Mouse (Mus musculus): ENCODE results near the gene Usp32. TPM values are rescaled to one million over a fixed set of nuclear protein-coding genes. Genes with fewer than 3 reads are reported as not detected.

The Usp32 gene
- polyA plus RNA-seq, 1 experiment, result 71.2 TPM

- TF ChIP-seq CTCF (IDR thresholded peaks at IDR 0.05; ENCODE audit: low read depth, low read length) (peak; percentile 82), POLR2A (IDR thresholded peaks at IDR 0.05; ENCODE audit: insufficient read depth, low read length) (no peak)
- Histone ChIP-seq H3K9me3 (replicated peaks; ENCODE audit: control insufficient read depth, insufficient read depth, low read length, poor library complexity, severe bottlenecking) (no peaks in the 10 kb centered on the region), H3K36me3 (ENCODE audit: control insufficient read depth, insufficient read depth, low read length, poor library complexity, severe bottlenecking) (no peaks in the 10 kb centered on the region), H3K27me3 (ENCODE audit: control insufficient read depth, insufficient read depth, low read length, poor library complexity, severe bottlenecking) (no peaks in the 10 kb centered on the region), H3K27ac (ENCODE audit: insufficient read depth, low read length) (peak overlapping the region; percentile 78), H3K4me1 (ENCODE audit: control insufficient read depth, insufficient read depth, low read length) (peaks cover 1% of the 10 kb centered on the region), H3K4me3 (ENCODE audit: low read depth, low read length) (peak overlapping the region; percentile 54), H3K9ac (ENCODE audit: low read depth, poor library complexity, severe bottlenecking) (peak overlapping the region; percentile 39)
Observed at GRCm38 (mm10) chr11:85182617-85183283, 42.8 kb upstream of the Usp32 start.

DNA sequence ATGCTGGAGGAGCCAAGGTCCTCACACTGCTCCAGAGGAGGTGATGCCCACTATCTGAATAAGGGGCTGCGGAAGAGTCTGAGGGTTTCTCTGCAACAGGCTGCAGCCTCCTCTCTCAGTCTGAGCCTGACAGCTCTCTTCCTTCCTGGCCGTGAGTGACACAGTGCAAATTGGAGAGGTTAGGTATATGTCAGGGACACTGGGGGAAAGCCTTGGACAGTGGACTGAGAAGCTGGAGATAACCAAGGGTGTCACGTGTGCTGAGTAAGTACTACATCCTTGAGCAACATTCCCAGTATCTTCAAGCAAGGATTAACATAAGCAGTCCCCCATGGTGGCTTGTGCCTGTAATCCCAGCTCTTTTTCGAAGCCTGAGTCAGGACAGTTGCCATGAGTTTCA, 38.5 kb upstream of the Usp32 start:
- H3K36me3 ChIP-seq (ENCODE audit: control insufficient read depth, insufficient read depth, low read length, poor library complexity, severe bottlenecking), result no peaks in the 10 kb centered on the region
- TF ChIP-seq POLR2A (IDR thresholded peaks at IDR 0.05; ENCODE audit: insufficient read depth, low read length), result no peak
- TF ChIP-seq EP300 (IDR thresholded peaks at IDR 0.05; ENCODE audit: insufficient read depth, low read depth, low read length), result no peak
- TF ChIP-seq CTCF (IDR thresholded peaks at IDR 0.05; ENCODE audit: low read depth, low read length), result no peak
- H3K4me1 ChIP-seq (ENCODE audit: control insufficient read depth, insufficient read depth, low read length), result peaks cover 1% of the 10 kb centered on the region
- no peaks in the 10 kb centered on the region for H3K9me3 ChIP-seq (replicated peaks; ENCODE audit: control insufficient read depth, insufficient read depth, low read length, poor library complexity, severe bottlenecking)
- H3K27me3 ChIP-seq (ENCODE audit: control insufficient read depth, insufficient read depth, low read length, poor library complexity, severe bottlenecking), result no peaks in the 10 kb centered on the region
- no peak overlapping the region for H3K9ac ChIP-seq (ENCODE audit: low read depth, poor library complexity, severe bottlenecking)
- H3K27ac ChIP-seq (ENCODE audit: insufficient read depth, low read length), result no peak overlapping the region
- no peak overlapping the region for H3K4me3 ChIP-seq (ENCODE audit: low read depth, low read length)

- no peak overlapping the region for H3K9ac ChIP-seq (ENCODE audit: low read depth, poor library complexity, severe bottlenecking)
- H3K4me3 ChIP-seq (ENCODE audit: low read depth, low read length), result no peak overlapping the region
- no peaks in the 10 kb centered on the region for H3K9me3 ChIP-seq (replicated peaks; ENCODE audit: control insufficient read depth, insufficient read depth, low read length, poor library complexity, severe bottlenecking)
- H3K27ac ChIP-seq (ENCODE audit: insufficient read depth, low read length), result no peak overlapping the region
- no peaks in the 10 kb centered on the region for H3K36me3 ChIP-seq (ENCODE audit: control insufficient read depth, insufficient read depth, low read length, poor library complexity, severe bottlenecking)
- TF ChIP-seq EP300 (IDR thresholded peaks at IDR 0.05; ENCODE audit: insufficient read depth, low read depth, low read length), result no peak
- TF ChIP-seq POLR2A (IDR thresholded peaks at IDR 0.05; ENCODE audit: insufficient read depth, low read length), result no peak
- TF ChIP-seq CTCF (IDR thresholded peaks at IDR 0.05; ENCODE audit: low read depth, low read length), result no peak
- peaks cover 1% of the 10 kb centered on the region for H3K4me1 ChIP-seq (ENCODE audit: control insufficient read depth, insufficient read depth, low read length)
- no peaks in the 10 kb centered on the region for H3K27me3 ChIP-seq (ENCODE audit: control insufficient read depth, insufficient read depth, low read length, poor library complexity, severe bottlenecking)
Observed at GRCm38 (mm10) chr11:85177761-85178160, 37.8 kb upstream of the Usp32 start.

- TF ChIP-seq POLR2A (IDR thresholded peaks at IDR 0.05; ENCODE audit: insufficient read depth, low read length) (no peak), CTCF (IDR thresholded peaks at IDR 0.05; ENCODE audit: low read depth, low read length) (no peak), EP300 (IDR thresholded peaks at IDR 0.05; ENCODE audit: insufficient read depth, low read depth, low read length) (no peak)
- H3K36me3 ChIP-seq (ENCODE audit: control insufficient read depth, insufficient read depth, low read length, poor library complexity, severe bottlenecking), result no peaks in the 10 kb centered on the region
- no peak overlapping the region for H3K9ac ChIP-seq (ENCODE audit: low read depth, poor library complexity, severe bottlenecking)
- H3K9me3 ChIP-seq (replicated peaks; ENCODE audit: control insufficient read depth, insufficient read depth, low read length, poor library complexity, severe bottlenecking), result no peaks in the 10 kb centered on the region
- no peak overlapping the region for H3K4me3 ChIP-seq (ENCODE audit: low read depth, low read length)
- no peaks in the 10 kb centered on the region for H3K27me3 ChIP-seq (ENCODE audit: control insufficient read depth, insufficient read depth, low read length, poor library complexity, severe bottlenecking)
- no peaks in the 10 kb centered on the region for H3K4me1 ChIP-seq (ENCODE audit: control insufficient read depth, insufficient read depth, low read length)
- no peak overlapping the region for H3K27ac ChIP-seq (ENCODE audit: insufficient read depth, low read length)
Observed at GRCm38 (mm10) chr11:85175941-85176340, 36.0 kb upstream of the Usp32 start.

- Histone ChIP-seq H3K9ac (ENCODE audit: low read depth, poor library complexity, severe bottlenecking) (no peak overlapping the region), H3K4me1 (ENCODE audit: control insufficient read depth, insufficient read depth, low read length) (no peaks in the 10 kb centered on the region), H3K27ac (ENCODE audit: insufficient read depth, low read length) (no peak overlapping the region), H3K27me3 (ENCODE audit: control insufficient read depth, insufficient read depth, low read length, poor library complexity, severe bottlenecking) (no peaks in the 10 kb centered on the region), H3K4me3 (ENCODE audit: low read depth, low read length) (no peak overlapping the region), H3K36me3 (ENCODE audit: control insufficient read depth, insufficient read depth, low read length, poor library complexity, severe bottlenecking) (no peaks in the 10 kb centered on the region), H3K9me3 (replicated peaks; ENCODE audit: control insufficient read depth, insufficient read depth, low read length, poor library complexity, severe bottlenecking) (no peaks in the 10 kb centered on the region)
- TF ChIP-seq CTCF (IDR thresholded peaks at IDR 0.05; ENCODE audit: low read depth, low read length), result no peak
- no peak for TF ChIP-seq EP300 (IDR thresholded peaks at IDR 0.05; ENCODE audit: insufficient read depth, low read depth, low read length)
- no peak for TF ChIP-seq POLR2A (IDR thresholded peaks at IDR 0.05; ENCODE audit: insufficient read depth, low read length)
Observed at GRCm38 (mm10) chr11:85170833-85171232, 30.9 kb upstream of the Usp32 start.

GRCm38 (mm10) chr11:85170058-85170740, 30.2 kb upstream of the Usp32 start, which contains the start of gene 1700125H20Rik:
Gene 1700125H20Rik, plus strand, starts transcription at chr11:85170404.
- TF ChIP-seq POLR2A (IDR thresholded peaks at IDR 0.05; ENCODE audit: insufficient read depth, low read length) (no peak), CTCF (IDR thresholded peaks at IDR 0.05; ENCODE audit: low read depth, low read length) (peak; percentile 92)
- Histone ChIP-seq H3K27me3 (ENCODE audit: control insufficient read depth, insufficient read depth, low read length, poor library complexity, severe bottlenecking) (no peaks in the 10 kb centered on the region), H3K27ac (ENCODE audit: insufficient read depth, low read length) (no peak within 1 kb of the TSS), H3K9me3 (replicated peaks; ENCODE audit: control insufficient read depth, insufficient read depth, low read length, poor library complexity, severe bottlenecking) (no peaks in the 10 kb centered on the region), H3K36me3 (ENCODE audit: control insufficient read depth, insufficient read depth, low read length, poor library complexity, severe bottlenecking) (no peaks in the 10 kb centered on the region), H3K4me3 (ENCODE audit: low read depth, low read length) (no peak within 1 kb of the TSS; the same call in 1 of the 2 replicates), H3K4me1 (ENCODE audit: control insufficient read depth, insufficient read depth, low read length) (no peaks in the 10 kb centered on the region), H3K9ac (ENCODE audit: low read depth, poor library complexity, severe bottlenecking) (no peak within 1 kb of the TSS)

All from ES-Bruce4 (cell line).